Mouse (Mus musculus) liver, embryonic 14.5 days (tissue): ENCODE data around the gene Pip4k2c.
A peak's percentile ranks its signal among the peaks of the same experiment; 100 is the strongest.

Experiments
- CTCF ChIP-seq: IDR thresholded peaks from 2 replicates; pipeline ENCODE4 v1.5.1; 2016; ENCODE audit warnings: antibody characterized with exemption, low read depth, control low read depth
- EP300 ChIP-seq: IDR thresholded peaks from 2 replicates; pipeline ENCODE4 v1.6.1; 2016; ENCODE audit warnings: antibody characterized with exemption, low read depth

- TF ChIP-seq CTCF = peak; percentile 95
- no peak for TF ChIP-seq EP300
These were observed 33.7 kb downstream of the Pip4k2c start for GRCm38 (mm10) chr10:127177719-127178118.
